Mouse (Mus musculus) embryonic facial prominence, embryonic 15.5 days (tissue): ENCODE measurements at regions not wholly inside any gene's neighbourhood (a gene's known extent, or its start where the extent isn't known, plus 50 kb on each side); places are given as distances from the start of the nearest gene placed in this dataset.
"Not testable (repeated sequence)": the region's sequence is repeated elsewhere in the genome, so short reads cannot be mapped to it uniquely, and the experiment has no call there.

Experiments used
- ATAC-seq: fragments of 200-750 bp; cut with Nextera tagmentation; 2 replicates; pipeline ENCODE4 v1.8.0; 2017; ENCODE audit warnings: low read depth, moderate TSS enrichment; ENCODE audit not compliant: insufficient number of reproducible peaks, low FRiP score, low TSS enrichment
- H3K27ac ChIP-seq: fragments of 300-500 bp; sonication (generic); replicated peaks from 2 replicates; pipeline ENCODE4 v1.5.1; 2015; ENCODE audit warnings: mild to moderate bottlenecking, inconsistent platforms
- H3K27me3 ChIP-seq: fragments of 300-500 bp; sonication (generic); 2 replicates; pipeline ENCODE4 v1.6.1; 2015; ENCODE audit warnings: inconsistent platforms
- H3K36me3 ChIP-seq: fragments of 300-500 bp; sonication (generic); 2 replicates; pipeline ENCODE4 v1.6.1; 2015; ENCODE audit warnings: mild to moderate bottlenecking, inconsistent platforms
- H3K4me1 ChIP-seq: fragments of 300-500 bp; sonication (generic); 2 replicates; pipeline ENCODE4 v1.6.1; 2015; ENCODE audit warnings: inconsistent platforms
- H3K4me2 ChIP-seq: fragments of 300-500 bp; sonication (generic); replicated peaks from 2 replicates; pipeline ENCODE4 v1.6.1; 2015; ENCODE audit warnings: mild to moderate bottlenecking, inconsistent platforms
- H3K4me3 ChIP-seq: fragments of 300-500 bp; sonication (generic); replicated peaks from 2 replicates; pipeline ENCODE4 v1.5.1; 2015; ENCODE audit warnings: mild to moderate bottlenecking, inconsistent platforms
- H3K9ac ChIP-seq: fragments of 300-500 bp; sonication (generic); 2 replicates; pipeline ENCODE4 v1.6.1; 2015; ENCODE audit warnings: inconsistent platforms
- H3K9me3 ChIP-seq: fragments of 300-500 bp; sonication (generic); replicated peaks from 2 replicates; pipeline ENCODE4 v1.6.1; 2016; ENCODE audit warnings: inconsistent platforms
- WGBS: fragments of 180-500 bp; shearing (Covaris S2); methylation state at CpG from one replicate; pipeline ENCODE4 v1.1.7; 2015; 5-methylcytosine and 5-hydroxymethylcytosine counted together

GRCm38 (mm10) chrX:97141170-97142085 is 69.0 kb downstream of the Pgr15l start:
- not testable (repeated sequence) for ATAC-seq, H3K4me1 ChIP-seq, H3K27ac ChIP-seq, H3K36me3 ChIP-seq, H3K9ac ChIP-seq, H3K9me3 ChIP-seq, H3K27me3 ChIP-seq
- Histone ChIP-seq H3K4me3 (peak overlapping the region; percentile 21), H3K4me2 (0 out of 2 replicates have a peak overlapping the region, but pooled peaks have one; percentile 27)
- WGBS = 44% methylated on average over 19 of the region's 27 CpGs

GRCm38 (mm10) chrX:97142237-97142636 is 69.8 kb downstream of the Pgr15l start:
- Histone ChIP-seq H3K27me3 (no peaks in the 10 kb centered on the region), H3K27ac (no peak overlapping the region), H3K4me1 (no peaks in the 10 kb centered on the region), H3K4me2 (peak overlapping the region; percentile 27), H3K36me3 (no peaks in the 10 kb centered on the region), H3K4me3 (peak overlapping the region; percentile 21), H3K9ac (no peak overlapping the region), H3K9me3 (no peaks in the 10 kb centered on the region)
- ATAC-seq = no peak

GRCm38 (mm10) chrX:97156155-97156554 is 83.8 kb downstream of the Pgr15l start:
- ATAC-seq = no peak
- H3K9ac ChIP-seq = no peak overlapping the region
- no peaks in the 10 kb centered on the region for H3K36me3 ChIP-seq
- H3K27ac ChIP-seq = no peak overlapping the region
- no peaks in the 10 kb centered on the region for H3K9me3 ChIP-seq
- WGBS = 74% methylated on average over 2 of the region's 2 CpGs
- no peaks in the 10 kb centered on the region for H3K27me3 ChIP-seq
- no peak overlapping the region for H3K4me3 ChIP-seq
- H3K4me2 ChIP-seq = no peak overlapping the region
- H3K4me1 ChIP-seq = no peaks in the 10 kb centered on the region
